Mouse (Mus musculus) ES-Bruce4 (cell line): ENCODE results near the gene Zbtb20. TPM values are rescaled to one million over a fixed set of nuclear protein-coding genes. Genes with fewer than 3 reads are reported as not detected.

ENCODE experiments used
- H3K27ac ChIP-seq: 2 replicates; pipeline ENCODE4 v1.5.1; 2012; ENCODE audit warnings: low read length, inconsistent platforms; ENCODE audit not compliant: insufficient read depth
- H3K27me3 ChIP-seq: 2 replicates; pipeline ENCODE4 v1.6.1; 2012; ENCODE audit warnings: mild to moderate bottlenecking, low read length, inconsistent platforms; ENCODE audit not compliant: control insufficient read depth, poor library complexity, insufficient read depth, severe bottlenecking
- H3K36me3 ChIP-seq: 2 replicates; pipeline ENCODE4 v1.6.1; 2012; ENCODE audit warnings: inconsistent platforms, mild to moderate bottlenecking, low read length, moderate library complexity; ENCODE audit not compliant: control insufficient read depth, poor library complexity, insufficient read depth, severe bottlenecking
- H3K4me1 ChIP-seq: one replicate; pipeline ENCODE4 v1.8.1; 2011; ENCODE audit warnings: low read length; ENCODE audit not compliant: control insufficient read depth, insufficient read depth
- H3K4me3 ChIP-seq: 2 replicates; pipeline ENCODE4 v1.5.1; 2011; ENCODE audit warnings: low read depth, mild to moderate bottlenecking, low read length
- H3K9ac ChIP-seq: 2 replicates; pipeline ENCODE4 v1.6.1; 2012; ENCODE audit warnings: low read depth, mild to moderate bottlenecking, inconsistent platforms; ENCODE audit not compliant: poor library complexity, severe bottlenecking
- H3K9me3 ChIP-seq: replicated peaks from 2 replicates; pipeline ENCODE4 v1.6.1; 2012; ENCODE audit warnings: mild to moderate bottlenecking, low read length, inconsistent platforms; ENCODE audit not compliant: control insufficient read depth, poor library complexity, insufficient read depth, severe bottlenecking
- CTCF ChIP-seq: IDR thresholded peaks from one replicate; pipeline ENCODE4 v1.8.1; 2011; ENCODE audit warnings: low read depth, low read length
- EP300 ChIP-seq: IDR thresholded peaks from 2 replicates; pipeline ENCODE4 v1.6.1; 2011; ENCODE audit warnings: low read depth, low read length; ENCODE audit not compliant: insufficient read depth
- POLR2A ChIP-seq: IDR thresholded peaks from one replicate; pipeline ENCODE4 v1.8.1; 2011; ENCODE audit warnings: low read length; ENCODE audit not compliant: insufficient read depth
- polyA plus RNA-seq: library from polyadenylated mRNA; stranded (reverse); fragments of >200 nt; gene quantifications from 2 replicates; pipeline ENCODE4 v1.2.4, GENCODE M21; 2011; ENCODE audit warnings: low read depth; ENCODE audit not compliant: missing spikeins, insufficient read depth, insufficient read length

Gene Zbtb20
- polyA plus RNA-seq, 1 experiment = 9.9 TPM

- TF ChIP-seq CTCF = no peak
- no peak for TF ChIP-seq EP300
- no peak for TF ChIP-seq POLR2A
- peaks cover 9% of the 10 kb centered on the region; the same call in 1 of the 2 replicates for H3K9me3 ChIP-seq
- H3K36me3 ChIP-seq = no peaks in the 10 kb centered on the region
- no peak overlapping the region for H3K9ac ChIP-seq
- H3K27ac ChIP-seq = no peak overlapping the region
- no peaks in the 10 kb centered on the region; the same call in 1 of the 2 replicates for H3K27me3 ChIP-seq
- no peak overlapping the region for H3K4me3 ChIP-seq
- no peaks in the 10 kb centered on the region for H3K4me1 ChIP-seq
Observed at GRCm38 (mm10) chr16:43610375-43610774, 734.7 kb downstream of the Zbtb20 start.

GRCm38 (mm10) chr16:43616348-43616747, 740.7 kb downstream of the Zbtb20 start:
- Histone ChIP-seq H3K27ac (no peak overlapping the region), H3K9me3 (no peaks in the 10 kb centered on the region), H3K4me3 (no peak overlapping the region), H3K36me3 (no peaks in the 10 kb centered on the region), H3K27me3 (no peaks in the 10 kb centered on the region; the same call in 1 of the 2 replicates), H3K4me1 (no peaks in the 10 kb centered on the region), H3K9ac (no peak overlapping the region)
- TF ChIP-seq EP300 (no peak), CTCF (no peak), POLR2A (no peak)

GRCm38 (mm10) chr16:43617346-43617745, 741.7 kb downstream of the Zbtb20 start:
- no peaks in the 10 kb centered on the region for H3K4me1 ChIP-seq
- no peak overlapping the region for H3K9ac ChIP-seq
- no peak overlapping the region for H3K27ac ChIP-seq
- H3K9me3 ChIP-seq = no peaks in the 10 kb centered on the region
- H3K4me3 ChIP-seq = no peak overlapping the region
- no peaks in the 10 kb centered on the region for H3K36me3 ChIP-seq
- no peaks in the 10 kb centered on the region; the same call in 1 of the 2 replicates for H3K27me3 ChIP-seq
- no peak for TF ChIP-seq CTCF
- TF ChIP-seq POLR2A = no peak
- TF ChIP-seq EP300 = no peak

GRCm38 (mm10) chr16:43618286-43618685, 742.6 kb downstream of the Zbtb20 start:
- TF ChIP-seq POLR2A (no peak), EP300 (no peak), CTCF (no peak)
- Histone ChIP-seq H3K4me1 (peaks cover 1% of the 10 kb centered on the region), H3K27ac (no peak overlapping the region)

GRCm38 (mm10) chr16:43619277-43619676, 743.6 kb downstream of the Zbtb20 start:
- TF ChIP-seq POLR2A (no peak), CTCF (no peak), EP300 (no peak)
- no peak overlapping the region for H3K9ac ChIP-seq
- no peak overlapping the region for H3K27ac ChIP-seq
- H3K36me3 ChIP-seq = no peaks in the 10 kb centered on the region
- H3K4me1 ChIP-seq = peaks cover 2% of the 10 kb centered on the region
- no peaks in the 10 kb centered on the region for H3K9me3 ChIP-seq
- H3K4me3 ChIP-seq = no peak overlapping the region
- no peaks in the 10 kb centered on the region; the same call in 1 of the 2 replicates for H3K27me3 ChIP-seq

More at GRCm38 (mm10) chr16:43618286-43618685, 742.6 kb downstream of the Zbtb20 start:
- H3K36me3 ChIP-seq = no peaks in the 10 kb centered on the region
- H3K9ac ChIP-seq = no peak overlapping the region
- H3K27me3 ChIP-seq = no peaks in the 10 kb centered on the region; the same call in 1 of the 2 replicates
- H3K4me3 ChIP-seq = peak overlapping the region; percentile 6
- no peaks in the 10 kb centered on the region for H3K9me3 ChIP-seq

GRCm38 (mm10) chr16:43620359-43620758, 744.7 kb downstream of the Zbtb20 start:
- no peak overlapping the region for H3K4me3 ChIP-seq
- no peak overlapping the region for H3K9ac ChIP-seq
- no peaks in the 10 kb centered on the region for H3K36me3 ChIP-seq
- no peak for TF ChIP-seq CTCF
- no peak for TF ChIP-seq POLR2A
- TF ChIP-seq EP300 = no peak
- no peaks in the 10 kb centered on the region for H3K27me3 ChIP-seq
- no peak overlapping the region for H3K27ac ChIP-seq
- H3K9me3 ChIP-seq = no peaks in the 10 kb centered on the region
- H3K4me1 ChIP-seq = peaks cover 2% of the 10 kb centered on the region
